Mouse (Mus musculus) forebrain, embryonic 14.5 days (tissue): ENCODE results near the gene Icosl. TPM values are rescaled to one million over a fixed set of nuclear protein-coding genes. Genes with fewer than 3 reads are reported as not detected.
"Not testable (repeated sequence)": the region's sequence is repeated elsewhere in the genome, so short reads cannot be mapped to it uniquely, and the experiment has no call there.

Source experiments
- ATAC-seq: fragments of 200-750 bp; cut with Nextera tagmentation; 2 replicates; pipeline ENCODE4 v1.8.0; 2017; ENCODE audit warnings: mild to moderate bottlenecking, moderate library complexity
- DNase-seq: peaks from one replicate; pipeline ENCODE4 v3.0.0-alpha.2; 2015; ENCODE audit warnings: low spot score
- H3K27ac ChIP-seq: fragments of 300-500 bp; sonication (generic); 2 replicates; pipeline ENCODE4 v1.5.1; 2014; ENCODE audit warnings: low read depth, mild to moderate bottlenecking, control low read depth, low read length, moderate library complexity
- H3K27me3 ChIP-seq: fragments of 300-500 bp; sonication (generic); replicated peaks from 2 replicates; pipeline ENCODE4 v1.6.1; 2014; ENCODE audit warnings: low read length, control low read depth, mixed read lengths; ENCODE audit not compliant: control insufficient read depth, insufficient read depth
- H3K36me3 ChIP-seq: fragments of 300-500 bp; sonication (generic); 2 replicates; pipeline ENCODE4 v1.6.1; 2014; ENCODE audit warnings: low read length, control low read depth; ENCODE audit not compliant: control insufficient read depth, insufficient read depth
- H3K4me1 ChIP-seq: fragments of 300-500 bp; sonication (generic); 2 replicates; pipeline ENCODE4 v1.6.1; 2014; ENCODE audit warnings: antibody characterized with exemption, low read length, control low read depth; ENCODE audit not compliant: control insufficient read depth, insufficient read depth
- H3K4me2 ChIP-seq: fragments of 300-500 bp; sonication (generic); 2 replicates; pipeline ENCODE4 v1.6.1; 2014; ENCODE audit warnings: mild to moderate bottlenecking, control low read depth, low read length
- H3K4me3 ChIP-seq: fragments of 300-500 bp; sonication (generic); 2 replicates; pipeline ENCODE4 v1.5.1; 2014; ENCODE audit warnings: low read depth, low read length, control low read depth
- H3K9ac ChIP-seq: fragments of 300-500 bp; sonication (generic); 2 replicates; pipeline ENCODE4 v1.6.1; 2014; ENCODE audit warnings: mild to moderate bottlenecking, low read length, control low read depth, moderate library complexity
- H3K9me3 ChIP-seq: fragments of 300-500 bp; sonication (generic); replicated peaks from 2 replicates; pipeline ENCODE4 v1.6.1; 2016; ENCODE audit warnings: low read length, control low read depth, mixed read lengths; ENCODE audit not compliant: control insufficient read depth
- whole genome bisulfite sequencing: fragments of 180-500 bp; shearing (Covaris S2); extraction: QIAGEN DNeasy Blood & Tissue Kit; methylation state at CpG from one replicate; pipeline ENCODE4 v1.1.7; 2014; 5-methylcytosine and 5-hydroxymethylcytosine counted together
- polyA plus RNA-seq: library from polyadenylated mRNA; unstranded; fragments of >200 nt; fragmentation: Nextera tagmentation; extraction: Ambion mirVana; gene quantifications from 2 replicates; pipeline ENCODE4 v1.2.1, GENCODE M21; 2014

Gene Icosl
- polyA plus RNA-seq, 1 experiment from 2014 or later, result 0.60 TPM

GRCm38 (mm10) chr10:78095954-78096931 lies 27.1 kb downstream of the Icosl start:
- Histone ChIP-seq H3K36me3 (no peaks in the 10 kb centered on the region), H3K27me3 (no peaks in the 10 kb centered on the region), H3K27ac (no peak overlapping the region), H3K4me3 (no peak overlapping the region), H3K9ac (no peak overlapping the region), H3K4me2 (no peak overlapping the region), H3K9me3 (no peaks in the 10 kb centered on the region), H3K4me1 (no peaks in the 10 kb centered on the region)
- ATAC-seq, result no peak
- 87% methylated on average over 5 of the region's 5 CpGs for WGBS
- no peak for DNase-seq

- not testable (repeated sequence) for H3K27me3 ChIP-seq, H3K4me1 ChIP-seq, H3K4me2 ChIP-seq, H3K9ac ChIP-seq, H3K4me3 ChIP-seq, ATAC-seq, H3K27ac ChIP-seq, H3K9me3 ChIP-seq, DNase-seq, H3K36me3 ChIP-seq
These were observed 30.8 kb downstream of the Icosl start for GRCm38 (mm10) chr10:78099860-78100259.

GRCm38 (mm10) chr10:78100989-78101780 lies 32.1 kb downstream of the Icosl start:
- 35% methylated on average over 16 of the region's 16 CpGs for WGBS
- H3K9ac ChIP-seq, result no peak overlapping the region
- peak; percentile 77 for ATAC-seq

GRCm38 (mm10) chr10:78104555-78105490 lies 35.7 kb downstream of the Icosl start:
- no peak overlapping the region for H3K4me3 ChIP-seq
- H3K27ac ChIP-seq, result peak overlapping the region; percentile 54; the same call in 1 of the 2 replicates
- no peaks in the 10 kb centered on the region for H3K9me3 ChIP-seq
- DNase-seq, result peak; percentile 72
- whole genome bisulfite sequencing, result 78% methylated on average over 11 of the region's 11 CpGs
- peak; percentile 65; the same call in 1 of the 2 replicates for ATAC-seq
- H3K9ac ChIP-seq, result no peak overlapping the region
- no peaks in the 10 kb centered on the region for H3K4me1 ChIP-seq
- no peaks in the 10 kb centered on the region for H3K27me3 ChIP-seq
- no peak overlapping the region for H3K4me2 ChIP-seq
- no peaks in the 10 kb centered on the region for H3K36me3 ChIP-seq

More at GRCm38 (mm10) chr10:78100989-78101780, 32.1 kb downstream of the Icosl start:
- H3K4me3 ChIP-seq, result no peak overlapping the region
- H3K9me3 ChIP-seq, result no peaks in the 10 kb centered on the region
- no peaks in the 10 kb centered on the region for H3K36me3 ChIP-seq
- peak overlapping the region; percentile 33 for H3K4me2 ChIP-seq
- peak; percentile 42 for DNase-seq
- no peaks in the 10 kb centered on the region for H3K4me1 ChIP-seq
- H3K27me3 ChIP-seq, result no peaks in the 10 kb centered on the region
- H3K27ac ChIP-seq, result no peak overlapping the region

GRCm38 (mm10) chr10:78105548-78105947 lies 36.4 kb downstream of the Icosl start:
- Histone ChIP-seq H3K27ac (peak overlapping the region; percentile 27; the same call in 1 of the 2 replicates), H3K4me3 (no peak overlapping the region), H3K27me3 (no peaks in the 10 kb centered on the region), H3K4me1 (no peaks in the 10 kb centered on the region), H3K9ac (no peak overlapping the region), H3K9me3 (no peaks in the 10 kb centered on the region), H3K4me2 (no peak overlapping the region), H3K36me3 (no peaks in the 10 kb centered on the region)
- no peak for DNase-seq
- ATAC-seq, result no peak; the same call in 1 of the 2 replicates
- WGBS, result 74% methylated on average over 12 of the region's 12 CpGs

- H3K4me2 ChIP-seq, result no peak overlapping the region
- H3K9ac ChIP-seq, result no peak overlapping the region
- H3K4me3 ChIP-seq, result no peak overlapping the region
- no peaks in the 10 kb centered on the region for H3K4me1 ChIP-seq
- no peaks in the 10 kb centered on the region for H3K9me3 ChIP-seq
- no peak for DNase-seq
- H3K36me3 ChIP-seq, result no peaks in the 10 kb centered on the region
- no peaks in the 10 kb centered on the region for H3K27me3 ChIP-seq
- WGBS, result 49% methylated on average over 4 of the region's 4 CpGs
- ATAC-seq, result no peak
- H3K27ac ChIP-seq, result no peak overlapping the region
These were observed 45.5 kb downstream of the Icosl start for GRCm38 (mm10) chr10:78114521-78115092.

- Histone ChIP-seq H3K27me3 (no peaks in the 10 kb centered on the region), H3K4me1 (no peaks in the 10 kb centered on the region), H3K9me3 (no peaks in the 10 kb centered on the region), H3K4me3 (no peak overlapping the region), H3K4me2 (no peak overlapping the region), H3K27ac (no peak overlapping the region), H3K9ac (no peak overlapping the region), H3K36me3 (no peaks in the 10 kb centered on the region)
- ATAC-seq (no peak), DNase-seq (no peak)
- WGBS, result 74% methylated on average over 2 of the region's 2 CpGs
These were observed 46.1 kb downstream of the Icosl start for GRCm38 (mm10) chr10:78115153-78115552.

GRCm38 (mm10) chr10:78119422-78119821 lies 50.3 kb downstream of the Icosl start:
- no peak overlapping the region for H3K4me3 ChIP-seq
- WGBS, result 91% methylated on average over 4 of the region's 4 CpGs
- H3K9me3 ChIP-seq, result no peaks in the 10 kb centered on the region
- ATAC-seq (no peak), DNase-seq (no peak)
- H3K36me3 ChIP-seq, result no peaks in the 10 kb centered on the region
- H3K9ac ChIP-seq, result no peak overlapping the region
- H3K4me2 ChIP-seq, result no peak overlapping the region
- no peaks in the 10 kb centered on the region for H3K27me3 ChIP-seq
- no peaks in the 10 kb centered on the region for H3K4me1 ChIP-seq
- no peak overlapping the region for H3K27ac ChIP-seq
